Mouse (Mus musculus): ENCODE measurements at regions not wholly inside any gene's neighbourhood (a gene's known extent, or its start where the extent isn't known, plus 50 kb on each side); places are given as distances from the start of the nearest gene placed in this dataset.
A peak's percentile ranks its signal among the peaks of the same experiment; 100 is the strongest.
"Not testable (repeated sequence)": the region's sequence is repeated elsewhere in the genome, so short reads cannot be mapped to it uniquely, and the experiment has no call there.

DNA sequence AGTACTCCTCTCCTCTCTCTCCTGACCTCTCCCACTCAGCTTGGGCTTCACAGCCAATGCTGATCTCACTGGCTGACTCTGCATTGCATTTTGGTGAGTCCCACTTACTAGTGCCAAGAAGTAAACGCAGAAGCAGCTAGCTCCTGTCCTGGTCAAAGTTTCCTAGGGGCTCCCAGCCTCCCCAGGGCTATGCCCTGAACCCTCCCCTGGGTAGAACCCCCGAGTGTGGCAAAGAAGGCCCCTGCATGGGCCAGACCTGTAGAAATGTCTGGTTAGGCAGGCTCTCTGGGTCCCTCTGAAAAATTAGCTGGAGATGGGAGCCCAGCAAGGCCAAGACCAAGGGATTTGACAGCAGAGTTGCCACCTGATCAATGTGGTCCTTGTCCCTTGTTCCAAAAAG is 454.3 kb downstream of the Gm10330 start:
- DNase-seq: not testable (repeated sequence)

DNA sequence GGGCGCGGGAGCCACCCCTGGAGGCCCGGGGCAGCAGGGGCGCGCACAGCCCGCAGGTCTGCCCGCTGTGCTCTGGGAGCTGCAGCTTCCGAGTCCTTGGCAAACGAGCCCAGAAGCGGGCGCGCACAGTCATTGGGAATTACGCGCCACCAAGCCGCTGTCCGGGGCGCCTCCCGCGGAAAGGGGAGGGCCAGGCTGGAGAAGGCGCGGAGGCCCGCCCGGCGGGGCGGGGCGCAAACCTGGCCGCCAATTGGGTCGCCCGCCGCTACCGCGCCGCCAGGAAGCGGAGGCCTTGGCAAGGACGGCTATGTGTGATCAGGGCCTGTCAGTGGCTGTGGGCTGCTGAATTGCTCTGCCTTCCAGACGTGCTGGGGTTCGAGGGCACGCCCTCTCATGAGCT is 464.9 kb downstream of the Gm10330 start:
- peak; percentile 3 for DNase-seq
